Mouse (Mus musculus) lung, embryonic 16.5 days (tissue): ENCODE measurements around the gene Dut. TPM values are rescaled to one million over a fixed set of nuclear protein-coding genes. Genes with fewer than 3 reads are reported as not detected.
A peak's percentile ranks its signal among the peaks of the same experiment; 100 is the strongest.

ENCODE experiments used
- ATAC-seq: fragments of 200-750 bp; cut with Nextera tagmentation; 2 replicates; pipeline ENCODE4 v1.8.0; 2017; ENCODE audit warnings: low read depth, mild to moderate bottlenecking, moderate library complexity
- H3K27ac ChIP-seq: fragments of 300-500 bp; sonication (generic); 2 replicates; pipeline ENCODE4 v1.5.1; 2014; ENCODE audit warnings: mild to moderate bottlenecking, control low read depth, low read length
- H3K27me3 ChIP-seq: fragments of 300-500 bp; sonication (generic); 2 replicates; pipeline ENCODE4 v1.6.1; 2014; ENCODE audit warnings: low read depth, low read length, mixed read lengths; ENCODE audit not compliant: control insufficient read depth, insufficient read depth
- H3K36me3 ChIP-seq: fragments of 300-500 bp; sonication (generic); 2 replicates; pipeline ENCODE4 v1.6.1; 2014; ENCODE audit warnings: low read length; ENCODE audit not compliant: control insufficient read depth, insufficient read depth
- H3K4me1 ChIP-seq: fragments of 300-500 bp; sonication (generic); replicated peaks from 2 replicates; pipeline ENCODE4 v1.6.1; 2014; ENCODE audit warnings: low read length, mixed read lengths; ENCODE audit not compliant: control insufficient read depth, insufficient read depth
- H3K4me2 ChIP-seq: fragments of 300-500 bp; sonication (generic); 2 replicates; pipeline ENCODE4 v1.6.1; 2014; ENCODE audit warnings: low read depth, low read length, control low read depth
- H3K4me3 ChIP-seq: fragments of 300-500 bp; sonication (generic); 2 replicates; pipeline ENCODE4 v1.5.1; 2014; ENCODE audit warnings: mild to moderate bottlenecking, low read length, control low read depth
- H3K9ac ChIP-seq: fragments of 300-500 bp; sonication (generic); 2 replicates; pipeline ENCODE4 v1.6.1; 2014; ENCODE audit warnings: low read length, control low read depth
- H3K9me3 ChIP-seq: fragments of 300-500 bp; sonication (generic); 2 replicates; pipeline ENCODE4 v1.6.1; 2016; ENCODE audit warnings: low read length; ENCODE audit not compliant: control insufficient read depth
- WGBS: fragments of 180-500 bp; shearing (Covaris S2); extraction: QIAGEN DNeasy Blood & Tissue Kit; methylation state at CpG from one replicate; pipeline ENCODE4 v1.1.7; 2014; 5-methylcytosine and 5-hydroxymethylcytosine counted together
- polyA plus RNA-seq: library from polyadenylated mRNA; unstranded; fragments of >200 nt; fragmentation: Nextera tagmentation; extraction: Ambion mirVana; gene quantifications from 2 replicates; pipeline ENCODE4 v1.2.1, GENCODE M21; 2015

Gene Dut
- polyA plus RNA-seq, 1 experiment from 2014 or later = 152 TPM

GRCm38 (mm10) chr2:125249874-125250273 is 2.9 kb downstream of the Dut start:
- Histone ChIP-seq H3K4me2 (peak overlapping the region; percentile 76; the same call in 1 of the 2 replicates), H3K36me3 (peaks cover 33% of the 10 kb centered on the region), H3K9me3 (peaks cover 5% of the 10 kb centered on the region; the same call in 1 of the 2 replicates), H3K27ac (no peak overlapping the region), H3K27me3 (no peaks in the 10 kb centered on the region), H3K4me1 (peaks cover 24% of the 10 kb centered on the region), H3K4me3 (no peak overlapping the region), H3K9ac (no peak overlapping the region)
- 87% methylated on average over 4 of the region's 4 CpGs for WGBS
- ATAC-seq = no peak

DNA sequence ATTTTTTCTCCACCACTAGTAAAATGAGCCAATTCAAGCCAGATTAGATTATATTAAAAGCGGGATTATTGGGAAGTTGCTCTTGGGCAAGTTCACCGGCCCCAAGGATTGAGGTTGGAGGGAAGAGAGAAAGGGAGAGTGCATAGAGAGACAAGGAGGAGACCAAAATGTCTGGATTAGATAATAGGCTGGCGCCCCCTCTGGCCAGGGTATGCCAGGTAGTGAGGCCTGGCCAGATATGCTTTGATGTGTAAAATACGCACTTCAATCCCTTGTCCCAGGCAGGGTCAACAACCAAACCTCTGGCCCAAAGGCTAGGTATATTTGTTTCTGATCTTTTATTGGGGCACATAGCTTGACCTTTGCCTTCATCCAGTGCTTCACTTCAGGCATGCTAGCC is 4.8 kb downstream of the Dut start:
- Histone ChIP-seq H3K9ac (no peak overlapping the region), H3K36me3 (peaks cover 40% of the 10 kb centered on the region), H3K4me2 (no peak overlapping the region), H3K27me3 (no peaks in the 10 kb centered on the region), H3K27ac (no peak overlapping the region), H3K9me3 (peaks cover 5% of the 10 kb centered on the region; the same call in 1 of the 2 replicates), H3K4me1 (peaks cover 12% of the 10 kb centered on the region), H3K4me3 (no peak overlapping the region)
- 81% methylated on average over 4 of the region's 4 CpGs for WGBS
- no peak for ATAC-seq

DNA sequence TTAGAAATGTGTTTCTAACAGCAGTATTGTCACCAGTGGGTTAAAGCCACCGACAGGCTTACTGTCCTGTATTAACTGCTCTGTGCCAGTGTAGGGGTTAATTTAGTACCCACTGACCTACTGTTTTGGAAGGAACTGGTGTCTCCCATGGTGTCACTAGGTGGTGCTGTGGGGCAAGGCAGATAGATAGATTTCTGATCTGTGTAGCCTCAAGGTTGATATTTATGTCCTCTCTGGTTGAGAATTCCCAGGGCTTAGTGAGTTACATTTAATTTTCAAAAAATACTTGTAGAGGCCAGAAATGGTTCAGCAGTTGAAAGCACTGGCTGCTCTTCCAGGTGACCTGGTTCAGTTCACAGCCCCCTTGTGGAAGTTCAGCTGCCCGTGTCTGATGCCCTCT is 5.3 kb downstream of the Dut start:
- peaks cover 44% of the 10 kb centered on the region for H3K36me3 ChIP-seq
- H3K4me2 ChIP-seq = no peak overlapping the region

DNA sequence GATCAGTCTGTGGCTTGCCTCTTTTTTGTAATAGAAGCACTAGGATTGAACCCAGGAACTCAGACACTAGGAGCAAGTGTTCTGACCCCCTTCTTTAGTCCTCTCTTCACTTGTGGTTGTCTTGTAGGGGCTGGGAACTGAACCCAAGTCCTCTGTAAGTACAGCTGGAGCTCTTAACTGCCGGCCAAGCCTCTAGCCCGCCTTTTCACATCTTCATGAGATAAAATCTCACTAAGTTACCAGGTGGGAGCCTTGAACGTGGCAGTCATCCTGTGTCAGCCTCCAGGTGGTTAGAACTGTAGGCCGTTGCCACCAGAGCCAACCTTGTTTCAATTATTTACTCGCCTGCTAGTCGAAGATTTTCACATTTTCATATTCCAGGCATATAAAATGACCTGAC is 6.7 kb downstream of the Dut start:
- ATAC-seq = no peak
- Histone ChIP-seq H3K4me1 (peaks cover 9% of the 10 kb centered on the region), H3K36me3 (peaks cover 54% of the 10 kb centered on the region), H3K4me2 (no peak overlapping the region), H3K9ac (no peak overlapping the region), H3K27ac (no peak overlapping the region), H3K9me3 (peaks cover 5% of the 10 kb centered on the region; the same call in 1 of the 2 replicates), H3K4me3 (no peak overlapping the region), H3K27me3 (no peaks in the 10 kb centered on the region)
- WGBS = 93% methylated on average over 6 of the region's 6 CpGs

More for the DNA sequence above, 5.3 kb downstream of the Dut start:
- Histone ChIP-seq H3K9ac (no peak overlapping the region), H3K4me3 (no peak overlapping the region), H3K9me3 (peaks cover 5% of the 10 kb centered on the region; the same call in 1 of the 2 replicates), H3K27me3 (no peaks in the 10 kb centered on the region), H3K27ac (no peak overlapping the region), H3K4me1 (peaks cover 12% of the 10 kb centered on the region)
- ATAC-seq = no peak
- WGBS = 55% methylated on average over 2 of the region's 2 CpGs

DNA sequence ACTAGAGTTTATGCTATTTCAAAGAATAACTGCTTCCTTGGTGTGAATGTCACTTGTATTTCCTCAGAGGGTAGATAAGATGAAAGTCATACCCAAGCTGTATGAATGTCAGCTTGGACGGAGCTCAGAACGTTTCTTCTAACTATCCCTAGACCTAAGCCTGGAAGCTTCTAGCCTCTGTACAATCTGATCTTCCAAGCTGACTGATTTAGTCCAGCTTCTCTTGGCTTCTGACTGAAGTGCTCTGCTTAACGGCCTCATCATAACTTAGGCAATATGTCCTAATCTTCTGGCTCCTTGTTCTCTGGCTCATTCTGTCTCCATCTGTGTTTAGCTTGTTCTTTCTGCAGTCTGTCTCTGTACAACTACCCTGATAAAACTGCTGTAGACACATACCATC is 7.6 kb downstream of the Dut start:
- Histone ChIP-seq H3K9me3 (peaks cover 5% of the 10 kb centered on the region; the same call in 1 of the 2 replicates), H3K27ac (no peak overlapping the region), H3K4me3 (no peak overlapping the region), H3K4me2 (no peak overlapping the region), H3K36me3 (peaks cover 58% of the 10 kb centered on the region), H3K4me1 (peaks cover 4% of the 10 kb centered on the region), H3K27me3 (no peaks in the 10 kb centered on the region), H3K9ac (no peak overlapping the region)
- 77% methylated on average over 3 of the region's 3 CpGs for WGBS
- no peak for ATAC-seq

DNA sequence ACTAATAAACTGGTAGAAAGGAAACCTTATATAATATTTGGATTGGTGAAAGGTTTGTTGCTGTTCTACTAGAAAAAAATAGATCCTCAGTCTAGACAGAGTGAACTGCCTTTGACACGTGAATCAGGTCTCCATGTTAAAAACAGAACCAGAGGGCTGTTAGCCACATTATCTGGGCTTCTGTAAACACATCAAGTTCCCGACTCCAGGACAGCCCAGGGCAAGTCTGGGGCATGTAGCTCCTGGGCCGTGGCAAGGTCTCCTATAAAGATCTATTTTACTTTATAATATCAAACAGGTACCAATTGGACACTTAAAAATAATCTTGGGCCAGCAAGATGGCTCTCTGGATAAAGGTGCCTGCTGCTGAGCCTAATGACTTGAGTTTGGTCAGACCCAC is 8.9 kb downstream of the Dut start:
- no peak for ATAC-seq
- Histone ChIP-seq H3K4me3 (no peak overlapping the region), H3K4me1 (no peaks in the 10 kb centered on the region), H3K4me2 (no peak overlapping the region), H3K9me3 (peaks cover 5% of the 10 kb centered on the region; the same call in 1 of the 2 replicates), H3K27ac (no peak overlapping the region), H3K9ac (no peak overlapping the region), H3K27me3 (no peaks in the 10 kb centered on the region), H3K36me3 (peaks cover 51% of the 10 kb centered on the region)
- 39% methylated on average over 3 of the region's 3 CpGs for WGBS

- no peak overlapping the region for H3K4me2 ChIP-seq
- H3K4me3 ChIP-seq = no peak overlapping the region
- no peaks in the 10 kb centered on the region for H3K27me3 ChIP-seq
- H3K9me3 ChIP-seq = peaks cover 3% of the 10 kb centered on the region; the same call in 1 of the 2 replicates
- peaks cover 10% of the 10 kb centered on the region; the same call in 1 of the 2 replicates for H3K4me1 ChIP-seq
- peaks cover 28% of the 10 kb centered on the region for H3K36me3 ChIP-seq
- 77% methylated on average over 14 of the region's 14 CpGs for WGBS
- no peak for ATAC-seq
- H3K9ac ChIP-seq = no peak overlapping the region
- no peak overlapping the region for H3K27ac ChIP-seq
Measured at GRCm38 (mm10) chr2:125259230-125260120, 12.5 kb downstream of the Dut start.

DNA sequence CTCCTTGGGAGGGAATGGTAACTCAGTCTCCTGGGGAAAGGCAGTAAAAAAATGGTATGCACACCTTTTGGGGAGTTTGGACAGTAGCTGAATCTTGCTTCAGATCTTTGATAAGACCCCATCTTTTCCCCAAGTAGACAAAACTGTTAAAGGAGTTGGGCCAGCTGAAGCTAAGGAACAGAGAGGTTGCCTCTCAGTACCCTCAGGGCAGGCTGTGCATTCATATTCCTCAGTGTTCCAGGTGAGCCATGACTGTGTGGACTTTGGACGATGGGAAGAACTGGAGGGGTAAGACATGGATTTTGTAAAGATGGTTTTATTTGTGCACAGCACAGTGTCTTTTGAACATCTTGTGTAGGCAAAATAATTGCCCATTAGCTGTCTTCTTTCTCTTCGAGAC is 13.3 kb downstream of the Dut start:
- H3K9ac ChIP-seq = no peak overlapping the region
- no peaks in the 10 kb centered on the region for H3K27me3 ChIP-seq
- no peaks in the 10 kb centered on the region for H3K9me3 ChIP-seq
- H3K4me2 ChIP-seq = no peak overlapping the region
- no peak for ATAC-seq
- 71% methylated on average over 2 of the region's 2 CpGs for WGBS
- no peak overlapping the region for H3K4me3 ChIP-seq
- no peak overlapping the region for H3K27ac ChIP-seq
- H3K36me3 ChIP-seq = peaks cover 25% of the 10 kb centered on the region
- H3K4me1 ChIP-seq = peaks cover 10% of the 10 kb centered on the region; the same call in 1 of the 2 replicates

- peaks cover 8% of the 10 kb centered on the region for H3K36me3 ChIP-seq
- no peak overlapping the region for H3K4me3 ChIP-seq
- no peaks in the 10 kb centered on the region for H3K27me3 ChIP-seq
- peak overlapping the region; percentile 77 for H3K27ac ChIP-seq
- H3K4me2 ChIP-seq = no peak overlapping the region
- WGBS = 16% methylated on average over 5 of the region's 5 CpGs
- peaks cover 10% of the 10 kb centered on the region; the same call in 1 of the 2 replicates for H3K4me1 ChIP-seq
- H3K9ac ChIP-seq = no peak overlapping the region
- peak; percentile 43 for ATAC-seq
- H3K9me3 ChIP-seq = no peaks in the 10 kb centered on the region
Measured at GRCm38 (mm10) chr2:125263056-125263455, 16.1 kb downstream of the Dut start.
